20 mouse cellular contexts compared by ENCODE assay signal in genomic region chr12:111770651-111771050, GRCm38 (mm10). TPM values are rescaled to one million over a fixed set of nuclear protein-coding genes. Genes with fewer than 3 reads are reported as not detected.
DNase-seq lines count a peak whose midpoint lies in the region; ATAC-seq and TF ChIP-seq lines count a peak whose summit lies in the region.
"Had no signal": no experiment of that assay in that cellular context is flagged by ENCODE, and none has a peak within 500 bp of the region (broad histone marks: within the 10 kb centered on the region; RNA-seq: fewer than 3 reads in every experiment).

No protein-coding gene starts in this region.

- no peaks in the 10 kb centered on the region for H3K27me3 ChIP-seq in hindbrain, embryonic 13.5 days
- no peaks in the 10 kb centered on the region for H3K27me3 ChIP-seq in hindbrain, embryonic 14.5 days (ENCODE audit: control insufficient read depth, insufficient read depth, low read length)
- no peaks in the 10 kb centered on the region for H3K27me3 ChIP-seq in neural tube, embryonic 13.5 days
- no peaks in the 10 kb centered on the region for H3K27me3 ChIP-seq in stomach, embryonic 16.5 days (ENCODE audit: control insufficient read depth, insufficient read depth, low read length)
- H3K27me3 ChIP-seq: embryonic facial prominence, embryonic 15.5 days; limb, embryonic 13.5 days had no signal

- peak overlapping the region; percentile 62; the same call in 1 of the 2 replicates for H3K27ac ChIP-seq in hindbrain, embryonic 13.5 days
- H3K27ac ChIP-seq in hindbrain, embryonic 14.5 days: no peak overlapping the region
- H3K27ac ChIP-seq in layer of hippocampus, adult 2 months: peak overlapping the region; percentile 57
- H3K27ac ChIP-seq in neural tube, embryonic 13.5 days (replicated peaks): 0 out of 2 replicates have a peak overlapping the region, but pooled peaks have one; percentile 15
- peak overlapping the region; percentile 62 for H3K27ac ChIP-seq in stomach, embryonic 16.5 days (ENCODE audit: low read length)
- H3K27ac ChIP-seq: embryonic facial prominence, embryonic 15.5 days; left cerebral cortex, adult 2 months; limb, embryonic 13.5 days; midbrain, embryonic 10.5 days had no signal

- WGBS in hindbrain, embryonic 13.5 days: 92% methylated on average over 10 of the region's 10 CpGs
- 87% methylated on average over 10 of the region's 10 CpGs for WGBS in hindbrain, embryonic 14.5 days
- 88% methylated on average over 10 of the region's 10 CpGs for WGBS in neural tube, embryonic 13.5 days
- 82% methylated on average over 10 of the region's 10 CpGs for WGBS in stomach, embryonic 16.5 days

- DNase-seq in hindbrain, embryonic 14.5 days (ENCODE audit: low spot score): no peak
- no peak for DNase-seq in layer of hippocampus, adult 2 months (ENCODE audit: low spot score in 2 of 2)
- no peak for DNase-seq in layer of hippocampus, postnatal 10 days (ENCODE audit: low spot score in 2 of 2)
- DNase-seq in neural tube, embryonic 10.5 days (ENCODE audit: extremely low spot score, low spot score): no peak
- DNase-seq in urinary bladder, postnatal 4 days (ENCODE audit: low spot score in 2 of 2): no peak
- DNase-seq: adrenal gland, adult 8-10 months; cerebellum, adult 8-10 months; heart, postnatal 4 days; lung, postnatal 10 days; spleen, adult 18-20 months; thymus, postnatal 36 days had no signal

- no peak overlapping the region for H3K4me2 ChIP-seq in hindbrain, embryonic 13.5 days
- no peak overlapping the region for H3K4me2 ChIP-seq in hindbrain, embryonic 14.5 days (replicated peaks)
- no peak overlapping the region for H3K4me2 ChIP-seq in neural tube, embryonic 13.5 days
- no peak overlapping the region for H3K4me2 ChIP-seq in stomach, embryonic 16.5 days (ENCODE audit: low read depth, low read length)
- H3K4me2 ChIP-seq: embryonic facial prominence, embryonic 15.5 days; limb, embryonic 13.5 days had no signal

- H3K9me3 ChIP-seq in hindbrain, embryonic 13.5 days: no peaks in the 10 kb centered on the region
- H3K9me3 ChIP-seq in hindbrain, embryonic 14.5 days (ENCODE audit: control insufficient read depth, low read length): no peaks in the 10 kb centered on the region
- H3K9me3 ChIP-seq in neural tube, embryonic 13.5 days: no peaks in the 10 kb centered on the region
- H3K9me3 ChIP-seq in stomach, embryonic 16.5 days (replicated peaks; ENCODE audit: control insufficient read depth, low read length): no peaks in the 10 kb centered on the region
- H3K9me3 ChIP-seq: embryonic facial prominence, embryonic 15.5 days; limb, embryonic 13.5 days; midbrain, embryonic 10.5 days had no signal

- H3K4me3 ChIP-seq in hindbrain, embryonic 13.5 days: no peak overlapping the region
- H3K4me3 ChIP-seq in hindbrain, embryonic 14.5 days (replicated peaks; ENCODE audit: low read length): no peak overlapping the region
- no peak overlapping the region for H3K4me3 ChIP-seq in layer of hippocampus, adult 2 months
- no peak overlapping the region for H3K4me3 ChIP-seq in neural tube, embryonic 13.5 days
- no peak overlapping the region for H3K4me3 ChIP-seq in stomach, embryonic 16.5 days (replicated peaks; ENCODE audit: low read length)
- H3K4me3 ChIP-seq: embryonic facial prominence, embryonic 15.5 days; left cerebral cortex, adult 2 months; limb, embryonic 13.5 days; midbrain, embryonic 10.5 days had no signal

- H3K4me1 ChIP-seq in hindbrain, embryonic 13.5 days (replicated peaks): peaks cover 52% of the 10 kb centered on the region
- peaks cover 24% of the 10 kb centered on the region for H3K4me1 ChIP-seq in hindbrain, embryonic 14.5 days (replicated peaks; ENCODE audit: control insufficient read depth, insufficient read depth, low read length)
- peaks cover 49% of the 10 kb centered on the region for H3K4me1 ChIP-seq in neural tube, embryonic 13.5 days (replicated peaks)
- H3K4me1 ChIP-seq in stomach, embryonic 16.5 days (ENCODE audit: control insufficient read depth, insufficient read depth, low read length): peaks cover 34% of the 10 kb centered on the region

- peaks cover 38% of the 10 kb centered on the region for H3K36me3 ChIP-seq in hindbrain, embryonic 13.5 days
- H3K36me3 ChIP-seq in hindbrain, embryonic 14.5 days (replicated peaks; ENCODE audit: control insufficient read depth, insufficient read depth): peaks cover 40% of the 10 kb centered on the region
- H3K36me3 ChIP-seq in neural tube, embryonic 13.5 days: peaks cover 38% of the 10 kb centered on the region
- H3K36me3 ChIP-seq in stomach, embryonic 16.5 days (ENCODE audit: control insufficient read depth, insufficient read depth, low read length): peaks cover 15% of the 10 kb centered on the region; the same call in 1 of the 2 replicates

- ATAC-seq in hindbrain, embryonic 13.5 days (ENCODE audit: low FRiP score): no peak
- ATAC-seq in hindbrain, embryonic 14.5 days (ENCODE audit: low FRiP score): no peak
- ATAC-seq in neural tube, embryonic 13.5 days (ENCODE audit: low read depth): no peak
- no peak for ATAC-seq in stomach, embryonic 16.5 days (ENCODE audit: insufficient read depth, low FRiP score)
- ATAC-seq: CD4-positive, CD25-positive, alpha-beta regulatory T cell, adult 4 months; forebrain, embryonic 14.5 days had no signal

- no peak for TF ChIP-seq CTCF in layer of hippocampus, adult 2 months (conservative IDR thresholded peaks at IDR 0.05)

- H3K9ac ChIP-seq in hindbrain, embryonic 13.5 days: no peak overlapping the region
- H3K9ac ChIP-seq in hindbrain, embryonic 14.5 days: no peak overlapping the region
- H3K9ac ChIP-seq in neural tube, embryonic 13.5 days: no peak overlapping the region
- no peak overlapping the region for H3K9ac ChIP-seq in stomach, embryonic 16.5 days (ENCODE audit: low read length)
- H3K9ac ChIP-seq: embryonic facial prominence, embryonic 15.5 days; limb, embryonic 13.5 days had no signal

RNA-seq across cellular contexts. Expression of gene Klc1, which starts 12.0 kb away (rescaled TPM):
- 571 and 589 TPM in 2 replicates for polyA plus RNA-seq in hindbrain, embryonic 13.5 days (2015; fragmentation: Nextera tagmentation; extraction: Ambion mirVana)
- polyA plus RNA-seq in hindbrain, embryonic 14.5 days (2014; fragmentation: Nextera tagmentation; extraction: Ambion mirVana): 586 and 635 TPM in 2 replicates
- 100 to 1,000 TPM; 654 to 684 TPM for total RNA-seq in layer of hippocampus, adult 2 months (2021)
- total RNA-seq in layer of hippocampus, postnatal 10 days (2021): 100 to 1,000 TPM; 840 to 877 TPM
- 593 and 603 TPM in 2 replicates for polyA plus RNA-seq in neural tube, embryonic 13.5 days (2015; fragmentation: Nextera tagmentation; extraction: Ambion mirVana)
- polyA plus RNA-seq in stomach, embryonic 16.5 days (2015; fragmentation: Nextera tagmentation; extraction: Ambion mirVana): 90.8 and 96.1 TPM in 2 replicates

RNA-seq across cellular contexts. Expression of gene Xrcc3, which starts 43.0 kb away (rescaled TPM):
- polyA plus RNA-seq in hindbrain, embryonic 13.5 days (2015; fragmentation: Nextera tagmentation; extraction: Ambion mirVana): 3.1 and 3.6 TPM in 2 replicates
- polyA plus RNA-seq in hindbrain, embryonic 14.5 days (2014; fragmentation: Nextera tagmentation; extraction: Ambion mirVana): 2.6 and 3.1 TPM in 2 replicates
- total RNA-seq in layer of hippocampus, adult 2 months (2021): 1 to 10 TPM; 3.2 to 4.2 TPM
- 1 to 10 TPM; 3.2 to 4.1 TPM for total RNA-seq in layer of hippocampus, postnatal 10 days (2021)
- 2.6 and 2.8 TPM in 2 replicates for polyA plus RNA-seq in neural tube, embryonic 13.5 days (2015; fragmentation: Nextera tagmentation; extraction: Ambion mirVana)
- 6.9 and 9.9 TPM in 2 replicates for polyA plus RNA-seq in stomach, embryonic 16.5 days (2015; fragmentation: Nextera tagmentation; extraction: Ambion mirVana)

RNA-seq across cellular contexts. Expression of gene Zfyve21, which starts 43.3 kb away (rescaled TPM):
- 38.4 and 42.9 TPM in 2 replicates for polyA plus RNA-seq in hindbrain, embryonic 13.5 days (2015; fragmentation: Nextera tagmentation; extraction: Ambion mirVana)
- 36.7 and 40.1 TPM in 2 replicates for polyA plus RNA-seq in hindbrain, embryonic 14.5 days (2014; fragmentation: Nextera tagmentation; extraction: Ambion mirVana)
- 10 to 100 TPM; 20.0 to 20.6 TPM for total RNA-seq in layer of hippocampus, adult 2 months (2021)
- total RNA-seq in layer of hippocampus, postnatal 10 days (2021): 10 to 100 TPM; 21.5 to 22.0 TPM
- 41.4 and 50.1 TPM in 2 replicates for polyA plus RNA-seq in neural tube, embryonic 13.5 days (2015; fragmentation: Nextera tagmentation; extraction: Ambion mirVana)
- polyA plus RNA-seq in stomach, embryonic 16.5 days (2015; fragmentation: Nextera tagmentation; extraction: Ambion mirVana): 131 and 137 TPM in 2 replicates

RNA-seq across cellular contexts. Expression of gene Apopt1, which starts 57.6 kb away (rescaled TPM):
- 55.1 and 62.1 TPM in 2 replicates for polyA plus RNA-seq in hindbrain, embryonic 13.5 days (2015; fragmentation: Nextera tagmentation; extraction: Ambion mirVana)
- 48.2 and 61.4 TPM in 2 replicates for polyA plus RNA-seq in hindbrain, embryonic 14.5 days (2014; fragmentation: Nextera tagmentation; extraction: Ambion mirVana)
- total RNA-seq in layer of hippocampus, adult 2 months (2021): 10 to 100 TPM; 35.7 to 36.8 TPM
- total RNA-seq in layer of hippocampus, postnatal 10 days (2021): 10 to 100 TPM; 39.2 to 42.0 TPM
- 52.0 and 59.1 TPM in 2 replicates for polyA plus RNA-seq in neural tube, embryonic 13.5 days (2015; fragmentation: Nextera tagmentation; extraction: Ambion mirVana)
- polyA plus RNA-seq in stomach, embryonic 16.5 days (2015; fragmentation: Nextera tagmentation; extraction: Ambion mirVana): 43.0 and 47.0 TPM in 2 replicates

RNA-seq across cellular contexts. Expression of gene Bag5, which starts 57.6 kb away (rescaled TPM):
- polyA plus RNA-seq in hindbrain, embryonic 13.5 days (2015; fragmentation: Nextera tagmentation; extraction: Ambion mirVana): 65.3 and 67.9 TPM in 2 replicates
- 65.5 and 71.6 TPM in 2 replicates for polyA plus RNA-seq in hindbrain, embryonic 14.5 days (2014; fragmentation: Nextera tagmentation; extraction: Ambion mirVana)
- total RNA-seq in layer of hippocampus, adult 2 months (2021): 10 to 100 TPM; 50.6 to 50.9 TPM
- total RNA-seq in layer of hippocampus, postnatal 10 days (2021): 10 to 100 TPM; 38.4 to 38.9 TPM
- 57.6 and 66.2 TPM in 2 replicates for polyA plus RNA-seq in neural tube, embryonic 13.5 days (2015; fragmentation: Nextera tagmentation; extraction: Ambion mirVana)
- polyA plus RNA-seq in stomach, embryonic 16.5 days (2015; fragmentation: Nextera tagmentation; extraction: Ambion mirVana): 49.3 and 51.6 TPM in 2 replicates
